Mouse (Mus musculus): ENCODE measurements at regions not wholly inside any gene's neighbourhood (a gene's known extent, or its start where the extent isn't known, plus 50 kb on each side); places are given as distances from the start of the nearest gene placed in this dataset.

DNA sequence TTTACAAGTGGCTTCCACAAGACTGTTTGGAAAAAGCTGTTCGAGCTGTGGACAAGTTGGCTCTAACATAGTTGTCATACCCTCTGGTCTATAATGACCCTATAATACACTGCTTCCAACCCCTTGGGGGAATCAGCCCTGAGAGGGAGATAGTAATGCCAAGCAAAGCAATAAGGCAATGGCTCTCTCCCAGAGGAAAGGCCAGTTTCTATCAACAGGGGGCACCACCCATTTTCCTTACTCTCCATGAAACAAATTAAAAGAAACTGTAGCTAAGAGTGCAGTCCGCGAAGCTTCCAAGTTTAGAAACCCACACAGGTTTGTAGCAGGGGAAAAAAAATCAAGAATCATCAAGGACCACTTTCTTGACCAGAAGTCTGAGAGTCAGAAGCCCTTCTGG, 115.9 kb upstream of the Sstr4 start:
- DNase-seq (ENCODE audit: extremely low spot score, low spot score): no peak

DNA sequence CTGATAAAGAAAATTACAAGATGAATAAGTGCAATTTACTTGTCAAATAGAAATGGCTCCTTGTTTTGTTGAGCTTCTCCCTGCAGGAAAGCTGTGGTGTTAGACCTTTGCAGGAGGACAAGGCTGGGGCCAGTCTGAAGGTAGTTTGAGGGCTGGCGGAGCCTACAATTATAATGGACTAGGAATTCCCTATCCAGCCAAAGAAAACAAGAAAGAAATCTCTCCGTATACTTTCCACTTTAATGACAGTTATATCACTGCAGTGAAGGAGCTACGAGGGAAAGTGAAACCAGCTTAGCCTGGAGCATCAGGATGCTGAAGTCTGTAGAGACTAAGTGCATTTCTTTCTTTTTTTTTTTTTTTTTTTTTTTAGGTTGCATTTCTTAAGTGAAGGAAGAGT, 104.8 kb upstream of the Sstr4 start:
- DNase-seq (ENCODE audit: extremely low spot score, low spot score): no peak

DNA sequence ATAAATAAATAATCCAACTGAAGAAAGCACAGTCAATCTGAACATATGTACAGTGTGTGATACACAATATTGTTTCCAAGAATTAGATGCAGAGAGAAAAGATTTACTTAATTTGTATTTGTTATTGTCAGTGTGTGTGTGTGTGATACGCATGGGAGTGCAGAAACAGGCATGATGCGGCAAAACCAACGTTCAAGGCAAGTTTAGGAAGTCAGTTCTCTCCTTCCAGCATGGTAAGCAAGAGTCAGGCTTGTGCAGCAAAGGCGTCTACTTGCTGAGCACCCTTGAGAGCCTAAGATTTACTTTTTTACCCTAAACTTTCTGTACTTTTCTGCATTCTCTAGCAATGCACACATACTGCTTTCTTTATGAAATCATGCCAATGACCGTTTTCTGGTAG, 102.7 kb upstream of the Sstr4 start:
- DNase-seq (ENCODE audit: extremely low spot score, low spot score): no peak

DNA sequence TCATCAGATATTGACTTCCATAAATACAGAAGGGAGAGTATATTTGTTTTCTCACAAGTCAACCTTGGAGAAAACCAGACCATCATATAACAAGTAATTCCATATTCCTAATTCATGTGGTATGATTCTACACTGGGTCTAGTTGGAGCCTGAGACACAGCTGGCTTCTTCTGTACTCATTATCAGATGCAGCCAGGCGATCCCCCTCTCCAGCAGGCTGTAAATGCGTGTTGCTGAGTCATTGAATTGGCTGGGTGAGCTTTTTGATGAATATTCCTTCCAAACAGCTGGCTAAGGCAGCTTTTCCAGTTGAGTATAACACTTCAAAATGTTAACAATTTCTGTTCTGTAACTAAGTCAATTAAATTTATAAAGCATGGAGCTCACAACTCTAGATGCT, 102.2 kb upstream of the Sstr4 start:
- no peak for DNase-seq (ENCODE audit: extremely low spot score, low spot score)

DNA sequence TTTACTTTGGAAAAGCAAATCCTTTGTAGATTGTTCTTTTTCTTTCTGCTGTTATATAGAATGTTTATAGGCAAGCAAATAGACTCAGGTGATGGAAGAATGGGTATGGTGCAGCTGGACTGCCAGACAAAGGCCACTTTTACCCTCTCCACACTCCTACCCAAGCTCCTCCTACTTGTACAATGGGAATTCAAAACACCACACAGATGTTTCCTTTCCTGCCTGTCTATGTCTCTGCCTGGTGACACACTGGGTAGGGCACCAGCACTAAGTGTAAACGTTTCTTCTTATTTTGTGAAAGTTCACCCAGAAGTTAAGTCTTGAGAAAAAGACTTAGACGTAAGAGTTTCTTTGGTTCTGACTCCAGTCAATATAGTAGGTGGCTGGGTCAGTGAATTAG, 94.3 kb upstream of the Sstr4 start:
- DNase-seq (ENCODE audit: extremely low spot score, low spot score): no peak

DNA sequence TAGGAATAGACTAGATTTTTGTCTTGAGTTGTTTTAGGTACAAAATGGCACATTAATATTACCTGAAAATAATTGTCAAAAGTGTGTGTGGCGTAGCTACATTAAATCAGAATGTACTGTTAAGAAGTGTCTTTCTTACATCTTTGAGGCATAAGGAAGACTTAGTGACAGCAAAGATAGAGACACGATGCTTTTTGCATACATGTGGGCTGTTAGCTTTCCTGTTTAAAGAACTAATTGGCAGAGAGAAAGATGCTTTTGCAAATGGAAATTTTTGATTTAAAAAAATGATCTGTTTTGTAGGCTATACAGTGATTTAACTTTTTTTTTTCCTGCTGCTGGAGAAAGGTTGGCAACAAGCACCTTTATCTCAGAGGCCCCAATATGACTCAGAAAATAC, 82.9 kb upstream of the Sstr4 start:
- no peak for DNase-seq (ENCODE audit: extremely low spot score, low spot score)

DNA sequence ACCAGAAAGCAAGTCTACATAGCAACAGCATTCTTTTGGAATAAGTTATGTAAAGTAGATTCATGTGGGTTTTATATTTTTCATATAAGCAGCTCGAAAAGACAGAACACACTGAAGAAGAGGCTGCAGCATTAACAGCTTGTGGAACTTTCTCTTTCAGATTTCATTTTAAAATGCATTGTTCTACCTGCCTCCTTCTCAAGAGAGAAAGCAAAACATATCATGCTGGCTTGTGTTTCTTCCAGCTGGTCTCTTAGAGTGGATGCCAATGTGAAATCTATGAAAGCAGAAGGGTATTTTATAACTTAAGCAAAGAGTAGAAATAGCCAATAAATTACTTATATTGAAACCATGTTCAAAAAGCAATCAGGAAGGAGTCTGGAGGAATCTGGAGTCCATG, 74.2 kb upstream of the Sstr4 start:
- no peak for DNase-seq (ENCODE audit: extremely low spot score, low spot score)

DNA sequence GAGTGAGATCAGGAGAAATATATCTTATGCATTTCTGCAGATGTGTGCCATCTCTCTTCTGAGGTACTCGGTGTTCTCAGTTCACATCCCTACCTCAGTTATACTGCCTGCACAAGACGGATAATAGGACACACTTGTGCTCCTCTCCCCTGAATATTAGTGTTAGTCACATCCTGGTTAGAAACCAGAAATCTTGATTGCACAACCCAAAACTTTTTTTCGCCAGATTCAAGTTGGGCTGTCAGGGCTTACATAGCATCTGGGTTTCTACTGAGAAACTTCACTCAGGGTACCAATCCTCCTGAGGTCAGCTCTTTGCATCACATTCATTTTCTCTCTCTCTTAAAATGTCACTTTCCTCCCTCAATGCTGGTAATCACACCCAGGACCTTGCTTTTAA, 69.8 kb upstream of the Sstr4 start:
- no peak for DNase-seq (ENCODE audit: extremely low spot score, low spot score)

DNA sequence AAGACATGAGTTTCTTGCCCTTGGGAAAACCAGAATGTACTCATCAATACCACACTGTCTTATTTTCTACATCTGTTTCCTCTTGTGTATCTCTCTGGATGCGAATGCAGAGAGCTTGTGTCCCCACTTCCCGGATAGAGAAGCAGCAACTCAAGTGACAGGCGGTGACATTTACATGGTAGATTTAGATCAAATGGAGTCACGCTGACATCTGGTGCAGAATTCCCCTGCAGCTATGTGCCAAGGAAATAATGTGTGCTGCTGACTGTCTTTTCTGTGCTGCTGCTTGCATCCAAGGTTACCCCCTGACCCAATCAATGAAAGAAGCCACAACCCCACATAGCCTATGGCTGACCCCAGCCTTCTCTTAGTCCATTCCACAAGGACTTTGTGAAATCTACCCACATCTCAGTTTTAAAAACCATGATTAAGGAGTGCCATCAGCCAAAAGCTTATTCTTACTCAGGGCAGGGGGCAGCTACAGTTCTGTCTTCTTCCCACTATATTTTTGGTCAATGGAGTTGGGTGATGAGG, 69.2 kb upstream of the Sstr4 start:
- DNase-seq (ENCODE audit: extremely low spot score, low spot score): no peak

DNA sequence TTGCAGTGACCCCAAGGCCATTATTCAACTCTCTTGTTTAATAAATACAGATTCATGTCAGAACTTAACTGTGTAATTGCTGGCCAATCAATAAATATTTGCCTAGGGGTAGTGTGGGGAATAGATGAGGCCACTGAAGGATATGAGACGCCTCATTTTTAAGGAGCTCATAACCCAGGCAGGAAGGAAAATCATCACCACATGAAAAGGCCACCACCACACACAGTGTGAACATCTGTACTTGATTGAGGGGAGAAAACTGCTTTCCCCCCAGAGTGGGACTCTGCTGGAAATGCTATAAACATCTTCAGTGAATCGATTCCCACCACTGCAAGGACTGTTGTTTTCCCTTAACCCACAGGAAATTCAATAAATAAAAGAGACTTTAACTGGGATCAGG, 68.7 kb upstream of the Sstr4 start:
- DNase-seq (ENCODE audit: extremely low spot score, low spot score): no peak

DNA sequence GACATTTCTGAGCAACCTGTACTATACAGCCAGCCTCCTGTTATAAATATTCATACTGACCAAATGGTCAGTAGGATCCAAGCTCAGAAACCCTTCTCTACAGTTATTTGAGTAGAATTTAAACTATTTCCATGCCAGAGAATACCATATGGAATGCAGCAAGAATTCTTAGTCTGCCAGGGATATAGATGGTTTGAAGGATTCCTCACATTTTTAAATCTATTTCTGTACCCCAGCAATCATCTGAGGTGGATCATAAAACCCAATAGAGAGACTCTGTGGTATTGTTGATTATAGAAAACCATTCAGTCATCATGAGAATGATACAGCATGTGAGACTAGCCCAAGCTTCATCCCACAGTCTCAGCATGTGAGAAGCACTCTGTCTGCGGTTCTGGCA, 67.6 kb upstream of the Sstr4 start:
- no peak for DNase-seq (ENCODE audit: extremely low spot score, low spot score)

DNA sequence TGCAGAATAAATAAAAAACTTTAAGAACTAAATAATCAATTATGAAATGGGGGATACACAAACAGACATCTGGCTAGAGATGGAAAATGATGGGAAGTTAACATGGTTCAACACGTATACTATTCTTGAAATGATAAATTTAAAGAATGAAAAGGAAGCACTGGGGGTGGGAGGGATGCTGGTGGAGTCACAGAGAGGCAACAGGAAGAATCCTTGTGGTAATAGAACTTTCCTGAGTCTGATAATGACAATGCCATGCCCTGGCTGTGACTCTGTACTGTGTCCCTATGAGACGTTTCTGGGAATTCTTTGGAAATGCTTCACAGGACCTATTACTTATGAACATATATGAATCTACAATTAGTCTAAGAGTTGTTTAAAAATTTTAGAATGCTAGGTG, 64.8 kb upstream of the Sstr4 start:
- no peak for DNase-seq (ENCODE audit: extremely low spot score, low spot score)

DNA sequence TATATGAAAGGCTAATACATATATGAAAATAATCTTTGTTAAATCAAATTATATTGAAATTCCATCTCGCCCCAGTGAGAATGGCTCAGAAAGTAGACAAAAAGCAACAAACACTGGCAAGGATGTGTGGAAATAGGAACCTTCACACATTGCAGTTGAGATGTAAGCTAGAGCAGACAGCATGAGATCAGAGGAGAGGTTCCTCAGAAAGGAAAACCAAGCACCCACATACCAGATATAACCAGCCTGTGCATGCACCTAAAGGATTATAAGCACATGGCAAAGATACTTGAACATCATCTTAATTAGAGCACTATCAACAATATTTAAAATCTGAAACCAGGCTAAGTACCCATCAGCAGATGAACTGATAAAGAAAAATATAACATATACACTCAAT, 60.6 kb upstream of the Sstr4 start:
- DNase-seq (ENCODE audit: extremely low spot score, low spot score): no peak

DNA sequence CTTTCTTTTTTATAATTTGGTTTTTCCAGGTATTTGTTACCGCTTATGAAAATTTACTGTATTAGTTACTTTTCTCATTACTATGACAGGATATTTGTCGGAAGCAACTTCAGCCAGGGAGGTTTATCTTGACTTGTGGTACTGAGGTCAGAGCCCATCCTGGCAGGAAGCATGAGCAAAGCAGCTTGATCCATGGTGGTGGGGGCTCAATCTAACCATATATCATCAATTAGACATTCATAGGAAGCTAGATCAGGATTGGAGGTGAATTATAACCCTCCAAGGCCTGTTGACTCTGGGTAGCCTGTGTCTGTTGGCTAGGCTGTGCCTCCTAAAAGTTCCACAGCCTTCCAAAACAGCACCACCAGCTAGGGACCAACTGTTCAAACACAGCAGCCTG, 58.5 kb upstream of the Sstr4 start:
- no peak for DNase-seq (ENCODE audit: extremely low spot score, low spot score)

DNA sequence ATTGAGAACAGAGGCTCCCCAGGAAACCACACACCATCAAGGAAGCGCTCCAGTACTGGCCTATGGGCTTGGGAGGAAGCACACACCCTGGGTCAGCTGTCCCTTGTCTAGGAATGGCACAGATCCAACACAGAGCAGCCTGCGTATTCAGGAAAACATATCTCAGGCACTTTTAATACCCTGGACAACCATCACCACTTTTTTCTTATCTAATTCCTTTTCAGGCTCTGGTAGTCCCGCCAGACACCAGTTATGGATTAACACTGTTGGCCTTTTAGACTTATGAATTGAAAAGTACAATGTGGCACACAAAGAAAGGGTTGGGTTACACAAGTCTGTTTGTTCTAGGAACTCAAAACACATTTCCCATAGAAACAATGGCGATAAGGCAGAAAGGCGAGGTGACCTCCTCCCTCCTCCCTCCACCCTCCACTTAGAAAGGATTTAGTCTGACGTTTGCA, 56.8 kb upstream of the Sstr4 start:
- DNase-seq (ENCODE audit: extremely low spot score, low spot score): no peak

DNA sequence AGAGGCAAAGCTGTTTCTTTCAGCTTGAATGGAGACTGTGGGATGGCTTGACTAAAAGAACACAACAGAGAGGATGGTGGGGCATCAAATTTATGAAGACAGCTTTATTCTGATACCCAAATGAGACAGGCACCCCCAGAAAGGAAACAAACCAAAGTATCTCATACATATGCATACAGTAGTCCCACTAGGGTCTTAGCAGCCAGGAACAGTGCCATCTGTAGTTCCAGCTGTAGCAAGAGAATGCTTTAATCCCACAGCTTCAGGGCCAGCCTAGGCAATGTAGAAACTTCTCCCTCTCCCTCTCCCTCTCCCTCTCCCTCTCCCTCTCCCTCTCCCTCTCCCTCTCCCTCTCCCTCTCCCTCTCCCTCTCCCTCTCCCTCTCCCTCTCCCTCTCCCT, 56.2 kb upstream of the Sstr4 start:
- no peak for DNase-seq (ENCODE audit: extremely low spot score, low spot score)

DNA sequence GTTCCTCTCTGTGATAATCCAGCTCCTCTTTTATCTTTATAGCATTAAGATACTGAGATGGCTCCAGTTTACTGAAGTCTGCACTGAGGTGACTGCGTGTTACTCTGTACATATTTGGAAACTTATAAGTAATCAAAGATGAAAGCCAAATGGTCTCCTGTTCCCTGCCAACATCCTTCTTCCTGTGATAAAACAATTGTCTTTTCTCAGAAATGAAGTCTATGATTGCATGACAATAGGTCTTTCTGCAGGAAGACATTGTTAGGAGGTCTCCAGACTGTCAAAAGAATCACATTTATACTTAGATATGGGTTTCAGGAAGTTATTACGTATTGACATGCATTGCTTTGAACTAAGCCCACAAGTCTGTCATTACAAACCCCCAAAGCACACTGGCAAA, 51.0 kb upstream of the Sstr4 start:
- no peak for DNase-seq (ENCODE audit: extremely low spot score, low spot score)
